Mouse (Mus musculus): ENCODE results near the gene Gm9040.
"Not testable (repeated sequence)": the region's sequence is repeated elsewhere in the genome, so short reads cannot be mapped to it uniquely, and the experiment has no call there.

- TF ChIP-seq CTCF (IDR thresholded peaks at IDR 0.05 in 2 of 3, conservative IDR thresholded peaks at IDR 0.05 in 1 of 3; ENCODE audit: control insufficient read depth in 1 of 3, insufficient read depth in 1 of 3, low read depth in 2 of 3, low read length in 3 of 3, poor library complexity in 1 of 3, severe bottlenecking in 1 of 3); ZKSCAN1 (IDR thresholded peaks at IDR 0.05; ENCODE audit: low read depth, low read length); MYC (IDR thresholded peaks at IDR 0.05; ENCODE audit: low read depth, low read length); POLR2A (IDR thresholded peaks at IDR 0.05; ENCODE audit: control insufficient read depth in 1 of 2, insufficient read depth in 1 of 2, low read depth in 1 of 2, low read length in 2 of 2, poor library complexity in 1 of 2); SIN3A (IDR thresholded peaks at IDR 0.05; ENCODE audit: low read length); ZMIZ1 (IDR thresholded peaks at IDR 0.05; ENCODE audit: low read depth, low read length); NELFE (IDR thresholded peaks at IDR 0.05; ENCODE audit: low read depth, low read length); MAX (IDR thresholded peaks at IDR 0.05; ENCODE audit: low read length); USF1 (IDR thresholded peaks at IDR 0.05; ENCODE audit: low read depth, low read length); RAD21 (IDR thresholded peaks at IDR 0.05; ENCODE audit: low read depth, low read length): not testable (repeated sequence)
Measured at GRCm38 (mm10) chr10:118348579-118348978, 21.8 kb upstream of the Gm9040 start, which contains the start of gene Gm9048.
